Mouse (Mus musculus) monocyte, adult 2 months (primary cell): ENCODE results near the gene Slc16a7.

ENCODE experiments used
- DNase-seq, 2 experiments: peaks; one replicate each; pipeline ENCODE4 v3.0.0; 2022; ENCODE audit warnings: low spot score in 2 of 2, low read depth in 1 of 2

Gene Slc16a7

DNA sequence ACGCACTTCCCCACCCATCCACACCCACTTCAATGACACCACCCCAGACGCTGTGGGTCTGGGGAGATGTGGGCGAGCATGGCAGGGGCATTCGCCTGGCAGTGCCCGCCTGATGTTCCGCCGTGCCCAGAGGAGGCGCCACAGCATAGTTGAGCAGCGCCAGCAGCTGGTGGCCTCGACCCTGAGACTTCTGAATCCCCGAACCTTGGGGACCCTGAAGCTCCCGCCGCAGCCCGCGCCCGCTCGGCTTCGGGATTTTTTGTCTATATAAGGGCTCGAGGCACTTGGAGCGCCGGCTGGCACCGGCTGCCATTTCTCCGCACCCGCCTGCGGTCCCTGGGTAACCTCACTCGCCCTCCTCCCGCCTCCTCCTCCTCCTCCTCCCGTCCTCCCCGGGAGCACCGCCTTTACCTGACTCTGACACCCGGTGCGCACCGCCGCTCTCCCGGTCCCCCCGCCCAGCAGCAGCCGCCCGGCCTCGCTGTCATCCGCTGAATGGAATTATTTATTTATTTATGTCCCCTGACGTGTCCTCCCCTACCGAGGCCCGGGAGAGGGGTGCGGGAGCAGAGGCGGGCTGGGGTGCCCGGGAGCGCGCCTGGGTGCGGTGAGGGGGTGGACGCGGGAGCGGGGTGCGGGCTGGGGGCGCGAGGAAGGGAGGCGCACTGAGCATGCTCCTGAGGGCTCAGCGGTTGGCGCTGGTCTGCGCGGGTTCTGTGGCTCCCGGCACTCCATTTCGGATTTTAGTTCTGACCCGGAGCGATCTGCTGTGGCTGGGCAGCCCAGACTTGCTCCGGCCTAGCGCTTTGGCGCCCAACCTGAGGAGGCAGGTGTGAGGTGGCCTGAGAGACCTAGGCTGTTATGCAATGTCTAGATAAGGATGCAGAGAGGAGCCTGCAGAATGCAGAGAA is at the start of gene Slc16a7:
TSS of gene Slc16a7 (minus strand) at position 590 of the 911 bp plus-strand sequence.
- DNase-seq, result peak in 1 of 2 experiments; percentile 49

DNA sequence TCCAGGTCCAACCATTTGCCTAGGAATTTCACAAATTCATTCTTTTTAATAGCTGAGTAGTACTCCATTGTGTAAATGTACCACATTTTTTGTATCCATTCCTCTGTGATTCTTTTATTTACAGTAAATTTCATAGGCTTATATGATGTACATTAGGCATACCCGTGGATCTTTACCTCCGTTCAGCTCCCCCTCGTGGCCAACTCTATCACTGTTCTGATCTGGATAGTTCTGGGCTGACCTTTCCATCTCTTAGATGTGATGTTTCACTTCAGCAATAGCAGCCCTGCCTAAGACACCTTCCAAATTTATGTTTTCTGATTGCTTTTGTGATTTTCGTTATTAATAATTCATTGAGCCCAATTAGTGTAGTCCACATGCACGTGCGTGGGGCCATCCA is 29.5 kb upstream of the Slc16a7 start:
- no peak for DNase-seq

DNA sequence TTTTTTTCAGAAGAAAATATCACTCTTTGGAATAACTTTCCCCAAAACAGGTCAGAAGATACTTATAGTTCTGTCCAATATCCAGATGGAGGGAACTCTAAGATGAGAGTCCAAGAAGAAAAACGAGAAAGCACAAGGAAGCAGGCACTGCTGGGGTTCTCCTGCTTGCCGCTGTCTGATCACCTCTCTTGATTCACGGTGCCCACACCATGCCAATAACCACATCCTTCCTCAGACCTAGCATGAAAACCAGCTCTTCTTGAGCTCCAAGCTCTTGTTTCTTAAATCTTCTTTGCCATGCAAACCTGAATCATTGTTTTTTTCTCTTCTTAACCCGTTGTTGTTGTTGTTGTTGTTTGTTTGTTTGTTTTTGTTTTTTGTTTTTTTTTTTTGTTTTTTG is 10.5 kb upstream of the Slc16a7 start:
- no peak for DNase-seq

DNA sequence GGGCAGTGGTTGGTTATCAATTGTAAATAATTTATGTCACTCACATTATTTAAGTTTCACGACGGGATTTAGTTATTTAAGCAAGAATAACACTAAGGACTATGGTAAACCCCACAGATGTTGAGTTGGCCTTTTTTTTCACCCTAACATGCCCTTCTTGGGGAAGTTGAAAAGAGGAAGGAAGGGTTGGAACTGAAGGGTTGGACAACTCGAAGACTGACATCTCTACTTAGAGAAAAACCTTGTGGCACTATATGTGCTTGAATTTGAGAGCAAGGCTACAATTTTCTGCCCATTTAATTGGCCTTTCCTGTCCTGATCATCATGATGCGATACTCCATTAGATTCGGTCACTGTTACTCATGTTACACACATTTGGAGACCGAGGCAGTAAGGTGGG is 746 bp upstream of the Slc16a7 start:
- DNase-seq, result no peak

DNA sequence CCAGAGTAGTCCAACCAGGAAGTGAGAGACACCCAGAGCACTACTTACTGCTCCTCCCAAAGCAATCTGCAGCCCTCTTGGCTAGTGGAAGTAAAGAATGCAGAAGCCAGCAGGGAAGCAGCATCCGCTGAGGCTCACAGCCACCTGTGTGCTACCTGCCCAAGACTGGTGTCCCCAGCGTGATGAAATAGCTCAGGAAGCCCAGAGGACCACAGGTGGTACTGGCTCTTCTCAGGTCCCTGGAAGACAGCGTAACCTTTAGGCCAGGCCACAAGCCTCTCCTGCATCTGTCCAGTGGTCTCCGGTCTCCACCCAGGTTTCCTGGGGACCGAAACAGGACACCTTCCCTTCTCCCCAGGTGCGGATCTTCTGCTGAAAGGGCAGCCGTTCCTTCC is 787 bp downstream of the Slc16a7 start:
- peak in 1 of 2 experiments; percentile 12 for DNase-seq

DNA sequence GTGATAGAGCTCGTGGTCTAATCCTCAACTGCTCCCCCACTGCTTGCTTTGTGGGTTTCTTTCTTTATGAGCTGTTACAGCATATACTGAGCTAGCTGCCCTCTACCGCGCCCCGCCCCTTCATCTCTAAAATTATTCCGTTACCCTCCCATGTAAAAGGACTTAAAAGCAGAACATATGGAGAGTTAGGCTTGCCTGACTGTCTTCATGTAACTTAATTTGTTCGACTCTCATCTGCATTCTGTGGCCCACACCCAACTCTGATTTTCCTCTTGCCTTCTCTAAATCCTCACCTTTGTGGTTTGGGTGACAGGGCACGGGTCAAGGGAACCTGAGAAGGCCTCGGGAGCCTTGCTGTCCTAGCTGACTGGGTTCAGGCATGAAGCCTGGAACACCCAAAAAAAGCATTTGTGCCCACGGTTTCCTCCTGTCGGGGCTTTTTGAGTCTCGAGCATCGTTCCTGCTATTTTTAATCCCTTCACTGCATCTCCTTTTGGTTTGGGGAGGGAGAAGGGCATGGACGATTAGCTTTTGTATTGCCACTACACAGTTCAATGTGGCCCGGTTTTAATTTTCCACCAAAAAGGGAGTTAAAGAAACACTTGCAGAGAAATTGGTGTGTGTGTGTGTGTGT is 1.4 kb downstream of the Slc16a7 start:
- DNase-seq, result peak in 1 of 2 experiments; percentile 31

DNA sequence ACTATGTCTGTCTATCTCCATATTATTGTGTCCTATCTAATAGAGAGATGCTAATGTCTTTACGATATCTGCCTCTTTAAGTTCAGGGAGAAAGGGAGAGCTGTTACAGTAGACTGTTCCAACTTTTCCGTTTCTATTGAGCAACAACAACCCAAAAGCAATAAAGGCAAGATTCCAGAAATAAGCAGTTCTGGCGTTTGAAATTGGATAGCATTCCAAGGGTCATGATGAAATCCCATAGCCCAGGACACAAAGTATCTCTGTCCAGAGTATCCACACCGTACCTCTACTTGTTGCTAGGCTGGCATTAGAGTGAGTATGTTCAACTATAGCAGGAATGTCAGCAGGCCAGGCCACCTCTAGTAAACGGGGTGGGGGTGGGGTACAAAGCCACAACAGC is 13.7 kb downstream of the Slc16a7 start:
- DNase-seq, result no peak

DNA sequence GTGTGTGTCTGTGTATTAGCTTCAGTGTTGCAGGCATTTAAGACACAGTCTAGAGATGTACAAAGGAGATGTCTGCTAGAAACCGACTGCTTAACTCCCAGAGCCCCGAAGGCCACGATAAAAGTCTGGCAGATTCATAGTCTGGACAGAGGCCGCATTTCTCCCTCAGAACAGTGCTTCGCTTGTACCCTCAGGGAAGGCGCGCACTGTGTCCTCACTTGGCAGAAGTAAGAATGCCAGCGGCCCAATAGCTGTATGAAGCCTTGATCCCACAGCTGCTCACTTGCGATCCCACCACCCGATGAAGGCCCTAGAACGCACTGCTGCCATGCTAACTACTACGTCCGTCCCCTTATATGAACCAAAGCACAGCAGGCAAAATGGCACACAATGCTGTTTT is 16.6 kb downstream of the Slc16a7 start:
- no peak for DNase-seq

DNA sequence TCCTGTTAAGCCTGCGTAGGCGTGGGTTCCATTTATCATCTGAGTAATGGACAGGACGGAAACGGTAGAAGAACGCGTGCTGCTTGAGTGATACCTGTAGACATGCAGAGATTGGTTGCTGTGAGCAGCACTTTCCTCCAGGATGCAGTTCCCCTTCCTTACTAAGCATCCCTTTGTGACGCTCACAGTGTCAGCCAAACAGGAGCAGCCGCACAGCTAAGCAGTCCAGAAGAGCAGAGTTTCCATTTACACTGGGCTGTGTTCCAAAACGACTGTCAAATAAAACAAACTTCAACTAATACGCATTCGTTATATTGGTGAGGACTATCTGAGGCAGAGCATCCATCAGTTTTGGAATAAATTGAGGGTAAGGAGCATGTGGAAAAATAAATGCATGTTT is 17.8 kb downstream of the Slc16a7 start:
- no peak for DNase-seq

DNA sequence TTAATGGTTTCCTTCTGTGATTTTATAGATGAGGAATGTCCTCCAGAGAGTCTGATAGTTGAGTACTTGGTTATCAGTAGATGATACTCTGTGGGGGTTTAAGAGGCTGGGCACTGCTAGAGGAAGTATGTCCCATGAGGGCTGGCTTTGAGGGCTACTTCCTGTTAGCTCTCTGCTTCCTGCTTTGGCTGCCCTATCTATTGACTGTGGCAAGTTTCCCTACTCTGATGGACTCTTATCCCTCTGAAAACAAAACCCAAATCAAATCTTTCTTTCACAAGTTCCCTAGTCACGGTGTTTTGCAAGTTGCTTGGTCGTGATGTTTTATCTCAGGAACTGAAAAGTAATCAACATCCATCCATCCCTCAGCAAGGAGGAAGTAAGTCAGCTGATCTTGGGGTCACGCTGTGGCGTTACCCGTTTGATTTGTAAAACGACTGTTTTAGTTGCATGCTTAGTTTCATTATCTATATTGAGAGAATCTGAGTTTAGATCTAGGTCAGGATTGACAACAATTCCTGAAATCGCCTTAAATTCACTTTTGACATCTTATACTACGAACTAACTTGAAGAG is 19.1 kb downstream of the Slc16a7 start:
- peak in 1 of 2 experiments; percentile 58 for DNase-seq

DNA sequence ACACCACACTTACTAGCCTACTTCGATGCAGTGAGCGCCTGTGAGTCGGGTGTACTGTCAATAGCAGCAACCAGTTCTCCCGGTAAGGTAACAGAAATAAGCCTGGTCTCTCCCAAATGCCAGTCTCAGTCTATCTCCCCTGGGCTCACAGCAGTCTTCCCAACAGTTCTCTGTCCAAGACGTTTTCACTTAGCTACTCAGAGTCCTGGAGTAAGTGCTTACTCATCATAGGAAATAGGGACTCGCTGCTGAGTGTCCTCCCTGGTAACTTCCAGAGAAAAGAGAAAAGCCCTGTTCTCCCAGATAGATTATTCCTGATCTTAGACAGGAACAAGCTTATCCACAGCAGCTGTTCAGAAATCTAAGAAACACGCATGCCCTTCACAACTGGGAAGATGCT is 30.8 kb downstream of the Slc16a7 start:
- no peak for DNase-seq

DNA sequence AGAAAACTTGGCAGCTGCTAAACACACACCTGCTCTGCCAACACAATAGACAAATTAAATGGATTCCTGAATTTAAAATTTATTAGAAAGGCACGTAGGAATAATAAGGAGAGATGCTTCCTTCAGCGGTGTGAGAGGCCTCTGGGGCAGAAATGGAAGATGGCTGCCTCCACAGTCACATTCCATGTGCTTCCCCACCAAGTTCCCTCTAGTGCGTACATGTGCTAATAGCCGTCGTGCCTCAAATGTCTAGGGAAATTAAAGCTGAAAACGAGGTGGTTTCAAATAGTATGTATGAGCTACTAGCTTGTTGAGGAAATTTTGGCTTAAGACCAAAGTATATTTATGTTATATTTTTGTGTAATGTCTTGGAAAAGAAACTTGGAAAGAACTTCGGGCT is 36.5 kb downstream of the Slc16a7 start:
- DNase-seq, result no peak

DNA sequence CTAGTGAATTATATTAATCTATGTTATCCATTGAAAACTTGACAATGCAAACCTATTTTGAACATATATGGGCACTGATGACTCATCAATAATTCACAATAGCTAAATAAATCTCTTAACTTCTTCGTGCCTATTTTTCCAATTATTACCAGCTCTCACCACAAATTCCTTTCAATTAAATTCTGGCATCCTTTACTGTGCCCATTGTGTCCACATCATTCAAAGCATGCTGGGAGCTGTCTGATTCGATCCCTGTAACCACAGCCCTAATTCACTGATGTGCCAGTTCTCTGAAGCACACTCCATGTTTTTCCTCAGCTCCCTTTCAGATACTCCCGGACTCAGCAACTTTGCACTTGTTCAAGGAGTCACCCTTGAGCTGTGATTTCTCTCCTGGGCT is 41.1 kb downstream of the Slc16a7 start:
- no peak for DNase-seq

DNA sequence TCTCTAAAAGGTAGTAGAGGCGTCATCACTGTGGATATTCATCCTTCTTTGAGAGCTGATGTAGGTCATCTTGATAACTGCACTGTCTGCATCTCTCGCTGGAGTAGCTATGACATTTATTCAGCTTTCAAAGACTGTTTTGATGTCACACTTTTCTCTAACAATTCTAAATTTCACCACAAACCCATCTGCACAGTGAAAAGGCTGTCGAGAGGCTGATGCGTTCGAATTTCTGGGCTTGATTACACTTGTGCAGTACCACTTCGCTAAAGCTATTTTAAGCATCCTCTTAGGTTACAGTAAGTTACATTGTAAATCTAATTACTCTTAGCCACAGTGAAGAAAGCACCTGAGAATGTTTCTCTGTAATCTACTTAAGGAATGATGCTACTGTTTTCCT is 42.1 kb downstream of the Slc16a7 start:
- DNase-seq, result no peak

DNA sequence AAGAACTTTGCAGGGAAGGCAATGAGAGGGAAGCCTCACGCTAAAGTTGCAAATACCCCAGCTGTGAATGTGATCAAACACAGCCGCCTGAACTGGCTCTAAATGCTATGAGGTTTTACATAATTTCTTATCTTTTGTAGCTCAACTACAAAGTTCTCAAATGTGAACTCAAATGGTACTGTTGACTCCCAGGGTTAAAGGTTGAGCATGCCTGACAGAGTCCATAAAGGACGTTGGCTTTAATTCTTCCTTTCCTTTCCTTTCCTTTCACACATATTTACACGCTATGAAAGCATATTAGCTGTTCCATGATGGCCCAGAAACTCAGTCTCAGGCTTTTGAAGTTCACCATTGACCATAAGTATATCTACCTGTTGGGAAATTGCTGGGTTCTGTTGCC is 42.9 kb downstream of the Slc16a7 start:
- no peak for DNase-seq

DNA sequence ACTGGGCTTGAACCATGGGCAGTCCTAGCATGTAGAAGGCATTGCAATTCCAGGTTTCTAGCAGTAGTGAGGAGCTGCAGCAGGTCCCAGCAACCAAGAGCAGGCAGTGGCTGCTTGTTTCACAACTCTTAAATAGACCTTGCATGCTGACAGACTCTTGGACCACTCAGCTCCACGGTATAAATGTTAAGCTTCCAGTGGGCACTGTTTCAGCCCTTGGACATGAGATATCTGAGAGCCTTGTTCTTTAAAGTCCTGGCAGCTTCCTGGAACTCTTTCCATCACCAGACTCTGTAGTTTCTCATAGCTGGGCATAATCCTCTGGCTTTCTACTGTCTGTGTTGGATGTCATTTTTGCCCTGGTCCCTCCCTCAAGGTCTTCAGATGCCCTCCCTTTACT is 43.7 kb downstream of the Slc16a7 start:
- DNase-seq, result no peak

DNA sequence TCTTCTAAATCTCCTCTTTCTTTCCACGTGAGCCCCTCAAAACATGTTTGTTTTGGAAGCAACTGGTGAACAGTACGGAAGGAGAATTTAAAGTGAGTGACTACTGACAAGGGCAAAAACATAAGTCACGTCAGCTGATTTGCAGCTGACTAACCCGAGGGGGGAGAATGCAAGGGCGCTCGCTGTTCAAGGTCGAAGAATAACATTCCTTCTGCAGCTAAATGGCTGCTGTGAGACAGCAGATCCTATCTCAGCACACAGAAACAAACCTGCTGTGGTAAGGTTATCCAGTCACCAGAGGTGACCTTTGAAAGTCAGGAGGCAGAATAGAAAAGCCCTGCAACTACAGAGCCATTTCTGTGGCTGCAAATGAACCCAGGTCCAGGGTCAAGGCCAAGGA is 47.1 kb downstream of the Slc16a7 start:
- no peak for DNase-seq

DNA sequence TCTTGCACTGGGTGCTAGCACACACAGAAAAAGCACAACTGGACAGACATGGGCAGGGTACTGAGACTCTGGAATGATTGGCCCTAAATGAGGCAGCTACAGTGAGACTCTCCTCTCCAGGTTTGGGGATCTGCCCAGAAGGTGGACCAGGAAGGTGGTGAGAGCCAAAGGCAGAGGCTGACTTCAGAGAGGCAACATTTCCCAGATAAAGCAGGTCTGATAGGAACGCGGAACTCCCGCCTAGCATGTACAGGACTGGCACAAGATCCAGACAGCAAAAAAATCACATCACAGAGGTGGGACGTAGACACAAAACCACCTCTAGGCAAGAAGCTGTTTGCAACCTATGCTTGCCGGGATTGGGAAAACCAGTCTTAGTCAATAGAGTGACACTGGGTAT is 55.5 kb downstream of the Slc16a7 start:
- DNase-seq, result no peak

DNA sequence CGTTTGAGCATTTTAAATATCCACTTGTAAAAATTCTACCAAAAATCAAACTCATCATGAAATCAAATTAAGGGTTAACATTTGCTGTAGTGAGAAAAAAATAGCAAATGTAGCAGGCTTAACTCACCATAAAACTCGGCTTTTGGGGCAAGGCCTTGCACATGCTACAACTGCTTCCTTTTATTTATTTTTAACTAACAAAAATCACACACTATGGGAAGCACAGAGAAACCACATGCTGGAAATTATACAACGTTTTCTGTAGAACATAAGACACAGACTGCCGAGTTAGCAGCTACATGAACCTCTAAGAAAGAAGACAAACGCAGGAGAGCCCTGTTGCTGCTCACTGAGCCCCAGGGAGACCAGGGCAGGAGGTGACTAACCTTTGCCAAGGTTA is 57.9 kb downstream of the Slc16a7 start:
- no peak for DNase-seq

DNA sequence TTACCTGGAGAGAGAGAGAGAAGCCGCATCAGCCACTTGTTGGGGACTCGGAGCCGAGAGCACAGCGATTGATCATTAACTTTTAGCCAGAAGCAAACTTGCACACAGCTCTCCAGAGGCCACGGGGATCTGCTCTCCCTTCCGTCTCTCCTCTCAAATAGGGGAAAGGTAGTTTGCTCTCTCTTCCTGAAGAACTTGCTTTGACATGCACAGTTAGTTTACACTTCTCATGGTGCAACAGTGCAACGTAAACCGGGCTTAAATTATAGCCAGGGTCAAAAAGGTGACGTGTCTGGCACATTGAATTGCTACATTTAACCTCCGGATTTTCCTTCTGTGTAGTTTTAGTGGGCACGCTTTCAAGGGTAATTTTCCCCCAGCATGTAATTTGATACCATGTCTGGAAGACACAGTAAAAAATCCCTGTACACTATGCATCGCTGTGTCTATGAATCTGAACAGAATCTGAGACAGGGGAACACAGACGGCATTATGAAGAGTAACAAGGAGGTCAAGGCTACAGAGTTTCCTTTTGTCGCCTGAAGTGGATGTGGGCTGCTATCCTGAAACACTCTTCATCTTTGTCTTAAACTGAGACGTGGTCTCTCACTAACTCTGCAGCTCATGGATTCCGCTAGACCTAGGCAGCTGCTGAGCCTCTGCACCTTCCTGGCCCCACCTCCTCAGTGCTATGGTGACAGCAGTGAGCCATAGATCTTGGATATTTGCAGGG is 60.8 kb downstream of the Slc16a7 start:
- DNase-seq, result no peak

DNA sequence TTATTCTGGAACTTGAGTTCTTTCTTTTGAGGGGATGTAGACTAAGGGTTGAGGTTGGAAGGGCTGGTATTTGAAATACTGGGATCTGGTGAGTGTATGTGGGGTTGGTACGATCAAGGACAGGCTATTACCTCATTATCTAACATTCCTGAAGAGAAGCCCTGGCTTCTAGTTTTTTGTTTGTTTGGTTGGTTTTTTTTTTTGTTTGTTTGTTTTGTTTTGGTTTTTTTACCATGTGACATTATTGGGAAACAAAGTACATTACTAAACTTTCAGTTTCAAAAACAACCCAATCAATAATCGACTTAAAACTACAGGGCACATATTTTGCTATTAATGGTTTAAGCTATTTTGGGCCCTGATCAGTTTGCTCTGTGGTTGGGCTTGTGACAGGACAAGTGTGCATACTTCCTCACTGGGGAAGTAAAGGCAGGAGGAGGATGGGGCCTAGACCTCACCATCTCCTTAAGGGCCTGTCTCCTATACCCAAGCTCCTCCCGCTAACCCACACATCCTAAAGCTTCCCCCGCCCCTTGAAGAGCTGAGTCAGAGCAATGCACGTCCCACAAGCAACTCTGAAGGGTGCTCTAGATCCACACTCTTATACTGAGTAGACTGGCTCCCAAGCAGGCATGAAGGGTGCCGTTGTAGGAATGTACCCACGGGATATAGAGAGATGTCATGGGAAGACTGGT is 64.2 kb downstream of the Slc16a7 start:
- DNase-seq, result no peak
